In the genomic region with DNA sequence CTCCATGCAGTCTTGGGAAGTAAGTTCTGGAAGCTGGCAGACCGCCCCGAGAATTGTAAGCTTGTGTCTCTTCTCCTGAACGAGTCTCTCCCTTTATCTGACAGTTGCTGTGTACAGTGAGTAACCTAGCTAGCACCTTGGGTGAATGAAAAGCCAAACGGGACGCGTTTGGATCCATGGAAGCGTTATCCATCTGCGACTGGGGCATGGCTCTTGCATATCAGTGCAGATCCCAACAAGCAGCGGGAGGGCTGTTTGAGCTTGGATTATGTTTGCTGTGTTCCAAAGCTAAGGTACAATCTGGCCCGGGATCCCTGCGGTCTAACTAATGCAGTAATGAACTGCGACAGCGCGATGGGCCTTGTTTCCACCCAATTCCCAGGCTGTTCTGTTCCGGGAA, we compare ENCODE assay signal across 15 mouse cellular contexts. TPM values are rescaled to one million over a fixed set of nuclear protein-coding genes. Genes with fewer than 3 reads are reported as not detected.
DNase-seq lines count a peak whose midpoint lies in the region; ATAC-seq lines count a peak whose summit lies in the region.
"Had no signal": no experiment of that assay in that cellular context is flagged by ENCODE, and none has a peak within 500 bp of the region (broad histone marks: within the 10 kb centered on the region; RNA-seq: fewer than 3 reads in every experiment).

No protein-coding gene starts in this region.

- H3K9me3 ChIP-seq in forebrain, embryonic 14.5 days (replicated peaks; ENCODE audit: control insufficient read depth, low read length): no peaks in the 10 kb centered on the region
- no peaks in the 10 kb centered on the region for H3K9me3 ChIP-seq in forebrain, embryonic 16.5 days (ENCODE audit: control insufficient read depth, low read length)
- H3K9me3 ChIP-seq in midbrain, embryonic 14.5 days (ENCODE audit: control insufficient read depth, low read length): no peaks in the 10 kb centered on the region
- H3K9me3 ChIP-seq: embryonic facial prominence, embryonic 15.5 days; intestine, embryonic 15.5 days had no signal

- H3K36me3 ChIP-seq in forebrain, embryonic 14.5 days (ENCODE audit: control insufficient read depth, insufficient read depth, low read length): no peaks in the 10 kb centered on the region
- no peaks in the 10 kb centered on the region for H3K36me3 ChIP-seq in forebrain, embryonic 16.5 days (ENCODE audit: control insufficient read depth, insufficient read depth)
- no peaks in the 10 kb centered on the region for H3K36me3 ChIP-seq in midbrain, embryonic 14.5 days (ENCODE audit: control insufficient read depth, insufficient read depth, low read length)
- H3K36me3 ChIP-seq: embryonic facial prominence, embryonic 15.5 days; intestine, embryonic 15.5 days; limb, embryonic 12.5 days had no signal

- no peak for ATAC-seq in forebrain, embryonic 14.5 days
- no peak for ATAC-seq in forebrain, embryonic 16.5 days
- ATAC-seq in midbrain, embryonic 14.5 days (ENCODE audit: low FRiP score, low TSS enrichment): no peak
- no peak for ATAC-seq in erythroid progenitor cell, adult 5-6 weeks (replicated peaks; ENCODE audit: low FRiP score, poor library complexity, severe bottlenecking)
- ATAC-seq: intestine, embryonic 15.5 days; liver, postnatal 0 days had no signal

- no peaks in the 10 kb centered on the region for H3K27me3 ChIP-seq in forebrain, embryonic 14.5 days (replicated peaks; ENCODE audit: control insufficient read depth, insufficient read depth, low read length)
- H3K27me3 ChIP-seq in forebrain, embryonic 16.5 days (replicated peaks; ENCODE audit: control insufficient read depth, insufficient read depth, low read length): no peaks in the 10 kb centered on the region
- H3K27me3 ChIP-seq in midbrain, embryonic 14.5 days (ENCODE audit: control insufficient read depth, insufficient read depth, low read length): no peaks in the 10 kb centered on the region
- H3K27me3 ChIP-seq: embryonic facial prominence, embryonic 15.5 days; intestine, embryonic 15.5 days; limb, embryonic 12.5 days had no signal

- H3K27ac ChIP-seq in forebrain, embryonic 14.5 days (ENCODE audit: low read depth, low read length): no peak overlapping the region
- H3K27ac ChIP-seq in forebrain, embryonic 16.5 days (ENCODE audit: low read length): no peak overlapping the region
- peak overlapping the region; percentile 20; the same call in 1 of the 2 replicates for H3K27ac ChIP-seq in midbrain, embryonic 14.5 days (replicated peaks; ENCODE audit: low read depth, low read length)
- H3K27ac ChIP-seq: embryonic facial prominence, embryonic 15.5 days; intestine, embryonic 15.5 days; limb, embryonic 12.5 days had no signal

- peak; percentile 12 for DNase-seq in forebrain, embryonic 14.5 days (ENCODE audit: low spot score)
- peak; percentile 36 to 39 for DNase-seq in thymus, postnatal 36 days
- DNase-seq in thymus, postnatal 0 days (ENCODE audit: low spot score): no peak
- peak; percentile 37 for DNase-seq in midbrain, embryonic 14.5 days
- no peak for DNase-seq in adipocyte (ENCODE audit: low spot score)
- no peak for DNase-seq in frontal cortex, postnatal 25 days (ENCODE audit: low spot score in 2 of 2)
- DNase-seq: adrenal gland, postnatal 25 days; kidney, postnatal 25 days; layer of hippocampus, postnatal 36 days; liver, postnatal 0 days had no signal

- H3K4me3 ChIP-seq in forebrain, embryonic 14.5 days (ENCODE audit: low read depth, low read length): no peak overlapping the region
- H3K4me3 ChIP-seq in forebrain, embryonic 16.5 days (replicated peaks; ENCODE audit: low read length): no peak overlapping the region
- no peak overlapping the region for H3K4me3 ChIP-seq in midbrain, embryonic 14.5 days (replicated peaks; ENCODE audit: low read depth, low read length)
- H3K4me3 ChIP-seq: embryonic facial prominence, embryonic 15.5 days; intestine, embryonic 15.5 days; limb, embryonic 12.5 days had no signal

- 61% methylated on average over 15 of the region's 15 CpGs for WGBS in forebrain, embryonic 14.5 days
- 60% methylated on average over 15 of the region's 15 CpGs for WGBS in forebrain, embryonic 16.5 days
- 65% methylated on average over 15 of the region's 15 CpGs for WGBS in midbrain, embryonic 14.5 days

- no peak overlapping the region for H3K9ac ChIP-seq in forebrain, embryonic 14.5 days (ENCODE audit: low read length)
- H3K9ac ChIP-seq in forebrain, embryonic 16.5 days (replicated peaks; ENCODE audit: low read depth, low read length): no peak overlapping the region
- no peak overlapping the region for H3K9ac ChIP-seq in midbrain, embryonic 14.5 days (replicated peaks; ENCODE audit: low read length)
- H3K9ac ChIP-seq: embryonic facial prominence, embryonic 15.5 days; intestine, embryonic 15.5 days; limb, embryonic 12.5 days; liver, postnatal 0 days had no signal

- H3K4me1 ChIP-seq in forebrain, embryonic 14.5 days (ENCODE audit: control insufficient read depth, insufficient read depth, low read length): no peaks in the 10 kb centered on the region
- peaks cover 16% of the 10 kb centered on the region for H3K4me1 ChIP-seq in forebrain, embryonic 16.5 days (replicated peaks; ENCODE audit: control insufficient read depth, insufficient read depth, low read length)
- H3K4me1 ChIP-seq in midbrain, embryonic 14.5 days (ENCODE audit: control insufficient read depth, insufficient read depth, low read length): peaks cover 6% of the 10 kb centered on the region
- H3K4me1 ChIP-seq: intestine, embryonic 15.5 days had no signal

- H3K4me2 ChIP-seq in forebrain, embryonic 14.5 days (ENCODE audit: low read length): no peak overlapping the region
- H3K4me2 ChIP-seq in forebrain, embryonic 16.5 days (ENCODE audit: low read length): no peak overlapping the region
- 0 out of 2 replicates have a peak overlapping the region, but pooled peaks have one; percentile 1 for H3K4me2 ChIP-seq in midbrain, embryonic 14.5 days (ENCODE audit: low read length)
- H3K4me2 ChIP-seq: embryonic facial prominence, embryonic 15.5 days; intestine, embryonic 15.5 days; limb, embryonic 12.5 days had no signal

RNA-seq across cellular contexts. Expression of gene Mns1, which starts 44.6 kb away (rescaled TPM):
- polyA plus RNA-seq in forebrain, embryonic 14.5 days (2014; fragmentation: Nextera tagmentation; extraction: Ambion mirVana): 15.1 and 15.5 TPM in 2 replicates
- 12.1 and 16.4 TPM in 2 replicates for polyA plus RNA-seq in forebrain, embryonic 16.5 days (2015; fragmentation: Nextera tagmentation; extraction: Ambion mirVana)
- 81.1 and 91.3 TPM in 2 replicates for polyA plus RNA-seq in thymus, postnatal 0 days (2015; fragmentation: Nextera tagmentation; extraction: Ambion mirVana)
- 4.9 and 10.3 TPM in 2 replicates for polyA plus RNA-seq in midbrain, embryonic 14.5 days (2014; fragmentation: Nextera tagmentation; extraction: Ambion mirVana)
- total RNA-seq in erythroid progenitor cell, adult 5-6 weeks (2015; ENCODE audit: low replicate concordance): 177 and 188 TPM in 2 replicates
- total RNA-seq in erythroid progenitor cell, adult 5-6 weeks (2017; ENCODE audit: low replicate concordance): 146 and 157 TPM in 2 replicates

Comparison
In these comparisons a context has a peak if more than half of its experiments do, and no peak if none do; other contexts are left out.
1. DNase-seq: peak in forebrain, embryonic 14.5 days (single experiment), thymus, postnatal 36 days (2 of 2) and midbrain, embryonic 14.5 days (single experiment); none in thymus, postnatal 0 days (single experiment), adipocyte (single experiment) and frontal cortex, postnatal 25 days (0 of 2).